Mouse (Mus musculus) liver, postnatal 0 days (tissue): Measurements from ENCODE around the gene Cnpy1.

Experiments used
- CTCF ChIP-seq: sonication (generic); IDR thresholded peaks from 2 replicates; pipeline ENCODE4 v1.5.1; 2016; ENCODE audit warnings: antibody characterized with exemption, low read depth
- EP300 ChIP-seq: IDR thresholded peaks from 2 replicates; pipeline ENCODE4 v1.6.1; 2016; ENCODE audit warnings: antibody characterized with exemption, low read depth, mild to moderate bottlenecking

DNA sequence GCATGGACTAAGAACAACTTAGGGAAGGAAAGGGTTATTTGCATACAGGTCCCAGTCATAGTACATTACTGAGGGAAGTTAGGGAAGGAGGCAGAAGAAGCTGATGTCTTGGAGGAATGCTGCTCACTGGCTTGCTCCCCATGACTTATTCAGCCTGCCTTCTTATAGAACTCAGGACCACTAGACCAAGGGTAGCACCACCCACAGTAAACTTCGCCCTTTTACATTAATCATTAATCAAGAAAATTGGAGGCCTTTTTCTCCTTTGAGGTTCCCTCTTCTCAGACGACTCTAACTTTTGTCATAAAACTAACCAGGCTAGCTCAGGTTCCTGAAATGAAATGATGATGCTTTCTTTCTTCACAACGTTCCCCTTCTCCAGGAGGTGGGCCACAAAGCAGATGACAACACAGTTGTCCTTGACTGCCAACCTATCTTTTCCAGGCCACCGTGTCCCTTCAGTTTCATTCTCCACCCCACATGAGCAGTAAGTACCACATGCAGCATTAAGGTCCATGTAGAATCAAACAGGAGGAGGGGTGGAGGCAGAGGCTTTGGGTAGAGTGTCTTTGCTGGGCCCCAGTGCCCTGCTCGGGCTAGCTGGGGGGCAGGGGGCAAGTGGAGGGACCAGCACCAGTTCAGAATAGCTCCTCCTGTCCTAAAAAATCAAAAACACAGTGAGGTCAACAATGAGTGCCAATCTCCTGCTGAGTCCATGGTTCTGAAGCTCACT lies 45.7 kb upstream of the Cnpy1 start:
- no peak for TF ChIP-seq CTCF
- TF ChIP-seq EP300: no peak
